Mouse (Mus musculus) left cerebral cortex, postnatal 36 days (tissue): ENCODE results near the gene Hist1h2ad. TPM values are rescaled to one million over a fixed set of nuclear protein-coding genes. Genes with fewer than 3 reads are reported as not detected.
"Not testable (repeated sequence)": the region's sequence is repeated elsewhere in the genome, so short reads cannot be mapped to it uniquely, and the experiment has no call there.

Source experiments
- DNase-seq, 2 experiments: peaks; one replicate each; pipeline ENCODE4 v3.0.0; 2021 to 2022; ENCODE audit warnings: low spot score in 2 of 2, mixed read lengths in 1 of 2
- intact Hi-C: fragments of 180-260 bp; cut with DNase I; formaldehyde crosslinking; loops from one replicate; pipeline ENCODE4 v1.15.1; 2025
- total RNA-seq, 2 experiments: library from RNA; stranded (reverse); gene quantifications; 2 replicates each; pipeline ENCODE4 v1.2.3; 2021

The Hist1h2ad gene
- total RNA-seq, 2 experiments from 2014 or later = 3.1 to 8.2 TPM

DNA sequence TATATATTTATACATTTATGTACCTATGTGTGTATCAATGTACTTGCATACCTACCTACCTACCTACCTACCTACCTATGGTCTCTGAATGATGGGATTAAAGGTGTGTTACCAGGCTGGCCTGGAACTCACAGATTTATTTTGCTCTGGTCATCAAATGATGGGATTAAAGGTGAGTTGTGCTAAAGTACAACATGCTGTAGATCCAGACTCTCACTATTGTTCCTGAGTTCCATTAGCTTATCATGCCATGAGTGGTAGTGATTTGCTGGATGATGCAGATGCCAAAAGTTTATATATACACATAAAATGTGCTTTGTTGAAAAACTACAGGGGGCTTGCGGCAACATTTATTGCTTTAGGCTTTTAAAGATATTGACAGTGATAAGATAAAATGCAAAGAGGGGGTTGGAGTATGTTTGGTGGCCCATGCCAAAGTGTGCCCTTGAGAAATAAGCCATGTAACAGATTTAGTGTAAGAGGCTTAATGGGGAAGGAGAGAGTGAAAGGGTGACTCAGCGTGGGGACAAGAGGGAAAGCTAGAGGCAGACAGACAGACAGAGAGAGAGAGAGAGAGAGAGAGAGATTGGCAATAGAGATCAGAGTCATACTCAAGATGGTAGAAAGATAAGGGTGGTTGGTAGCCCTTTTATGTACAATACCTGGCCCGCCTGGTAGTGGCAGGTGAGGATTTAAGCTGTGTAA lies 37.0 kb upstream of the Hist1h2ad start:
- no peak for DNase-seq
- intact Hi-C loops = loop anchor here (10.0 kb wide), 1 partner anchor 1822 kb away; the partner anchor contains the start of genes Hist1h2ai, Hist1h2bl and Hist1h3h

GRCm38 (mm10) chr13:23538249-23538648 lies 35.9 kb upstream of the Hist1h2ad start:
- intact Hi-C loops = loop anchor here (10.0 kb wide), 1 partner anchor 1823 kb away; the partner anchor contains the start of genes Hist1h2ai, Hist1h2bl and Hist1h3h

DNA sequence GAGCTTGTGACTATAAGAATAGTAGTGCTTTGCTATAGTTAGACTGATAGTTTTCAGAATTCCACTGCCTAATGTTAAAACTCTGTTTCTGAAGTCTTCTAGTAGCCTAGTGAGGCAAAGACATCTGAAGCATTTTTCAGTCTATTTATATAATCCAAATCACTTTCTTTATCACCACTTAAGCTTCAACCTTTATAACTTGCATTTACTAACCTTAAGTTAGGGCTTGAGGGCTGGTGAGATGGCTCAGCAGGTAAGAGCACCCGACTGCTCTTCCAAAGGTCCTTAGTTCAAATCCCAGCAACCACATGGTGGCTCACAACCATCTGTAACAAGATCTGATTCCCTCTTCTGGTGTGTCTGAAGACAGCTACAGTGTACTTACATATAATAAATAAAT lies 34.4 kb upstream of the Hist1h2ad start:
- intact Hi-C loops = loop anchor here (10.0 kb wide), 1 partner anchor 1825 kb away; the partner anchor contains the start of genes Hist1h2ai, Hist1h2bl and Hist1h3h
- DNase-seq = not testable (repeated sequence)

More at GRCm38 (mm10) chr13:23538249-23538648, 35.9 kb upstream of the Hist1h2ad start:
- DNase-seq = no peak

GRCm38 (mm10) chr13:23541497-23541896 lies 32.7 kb upstream of the Hist1h2ad start:
- intact Hi-C loops = no loop called here
- no peak for DNase-seq

- DNase-seq, intact Hi-C loops: not testable (repeated sequence)
Observed at GRCm38 (mm10) chr13:23542225-23542980, 31.8 kb upstream of the Hist1h2ad start.

DNA sequence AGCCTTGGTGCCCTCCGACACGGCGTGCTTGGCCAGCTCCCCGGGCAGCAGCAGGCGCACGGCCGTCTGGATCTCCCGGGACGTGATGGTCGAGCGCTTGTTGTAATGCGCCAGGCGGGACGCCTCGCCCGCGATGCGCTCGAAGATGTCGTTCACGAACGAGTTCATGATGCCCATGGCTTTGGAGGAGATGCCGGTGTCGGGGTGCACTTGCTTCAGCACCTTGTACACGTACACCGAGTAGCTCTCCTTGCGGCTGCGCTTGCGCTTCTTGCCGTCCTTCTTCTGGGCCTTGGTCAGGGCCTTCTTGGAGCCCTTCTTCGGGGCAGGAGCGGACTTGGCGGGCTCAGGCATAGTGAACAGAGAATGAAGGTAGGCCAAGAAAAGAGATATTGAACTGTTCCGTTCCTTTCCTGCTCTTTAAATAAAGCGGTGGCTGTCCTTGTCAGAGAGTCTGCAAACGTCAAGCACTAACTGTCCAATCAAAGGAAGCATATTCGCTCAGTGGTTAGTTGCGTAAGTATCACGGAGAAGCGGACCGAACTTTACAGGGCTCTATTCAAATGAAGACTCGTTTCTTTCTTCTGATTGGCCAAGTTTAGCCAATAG lies 31.1 kb upstream of the Hist1h2ad start, which contains the start of gene Hist1h2bh:
TSS of gene Hist1h2bh (minus strand) at position 394 of the 609 bp plus-strand sequence.
- intact Hi-C loops = not testable (repeated sequence)
- peak; percentile 68 to 71 for DNase-seq

DNA sequence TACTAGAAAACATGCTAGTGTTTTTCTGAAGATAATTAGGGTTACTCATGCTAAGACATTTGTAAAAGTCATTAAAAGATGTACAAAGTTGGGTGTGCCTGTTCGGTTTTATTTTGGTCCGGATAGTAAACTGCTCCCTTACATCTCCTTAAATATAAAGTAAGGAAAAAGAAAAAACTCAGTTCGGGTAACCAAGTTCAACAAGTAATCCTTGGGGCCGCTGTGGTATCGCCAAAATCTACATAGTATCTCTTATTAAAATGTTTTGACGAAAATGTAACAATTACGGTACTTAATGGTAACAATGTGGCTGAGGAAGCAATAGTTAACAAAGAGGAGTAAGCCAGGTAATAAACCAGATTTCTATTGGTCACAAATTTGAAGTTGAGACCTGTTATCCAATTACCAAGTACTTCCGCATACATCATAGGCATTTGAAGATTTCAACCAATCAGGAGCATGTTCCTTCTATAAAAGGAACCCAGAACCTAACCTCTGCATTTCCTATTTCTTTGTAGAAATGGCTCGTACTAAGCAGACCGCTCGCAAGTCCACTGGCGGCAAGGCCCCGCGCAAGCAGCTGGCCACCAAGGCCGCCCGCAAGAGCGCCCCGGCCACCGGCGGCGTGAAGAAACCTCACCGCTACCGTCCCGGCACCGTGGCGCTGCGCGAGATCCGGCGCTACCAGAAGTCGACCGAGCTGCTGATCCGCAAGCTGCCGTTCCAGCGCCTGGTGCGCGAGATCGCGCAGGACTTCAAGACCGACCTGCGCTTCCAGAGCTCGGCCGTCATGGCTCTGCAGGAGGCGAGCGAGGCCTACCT lies 30.0 kb upstream of the Hist1h2ad start, which contains the start of gene Hist1h3f:
TSS of gene Hist1h3f (plus strand) at position 88 of the 822 bp plus-strand sequence.
- peak; percentile 73 to 76 for DNase-seq
- intact Hi-C loops = no loop called here

GRCm38 (mm10) chr13:23544787-23545120 lies 29.4 kb upstream of the Hist1h2ad start:
- intact Hi-C loops = not testable (repeated sequence)
- DNase-seq = peak; percentile 27 to 28

- DNase-seq = no peak
- intact Hi-C loops = no loop called here
Observed at GRCm38 (mm10) chr13:23546694-23547093, 27.5 kb upstream of the Hist1h2ad start.

- DNase-seq = no peak
- intact Hi-C loops = no loop called here
Observed at GRCm38 (mm10) chr13:23550761-23551145, 23.4 kb upstream of the Hist1h2ad start.

GRCm38 (mm10) chr13:23551146-23551834 lies 22.9 kb upstream of the Hist1h2ad start, which contains the start of gene Hist1h4f:
Gene Hist1h4f, minus strand, starts transcription at chr13:23551648.
- peak; percentile 91 to 93 for DNase-seq
- intact Hi-C loops = not testable (repeated sequence)

DNA sequence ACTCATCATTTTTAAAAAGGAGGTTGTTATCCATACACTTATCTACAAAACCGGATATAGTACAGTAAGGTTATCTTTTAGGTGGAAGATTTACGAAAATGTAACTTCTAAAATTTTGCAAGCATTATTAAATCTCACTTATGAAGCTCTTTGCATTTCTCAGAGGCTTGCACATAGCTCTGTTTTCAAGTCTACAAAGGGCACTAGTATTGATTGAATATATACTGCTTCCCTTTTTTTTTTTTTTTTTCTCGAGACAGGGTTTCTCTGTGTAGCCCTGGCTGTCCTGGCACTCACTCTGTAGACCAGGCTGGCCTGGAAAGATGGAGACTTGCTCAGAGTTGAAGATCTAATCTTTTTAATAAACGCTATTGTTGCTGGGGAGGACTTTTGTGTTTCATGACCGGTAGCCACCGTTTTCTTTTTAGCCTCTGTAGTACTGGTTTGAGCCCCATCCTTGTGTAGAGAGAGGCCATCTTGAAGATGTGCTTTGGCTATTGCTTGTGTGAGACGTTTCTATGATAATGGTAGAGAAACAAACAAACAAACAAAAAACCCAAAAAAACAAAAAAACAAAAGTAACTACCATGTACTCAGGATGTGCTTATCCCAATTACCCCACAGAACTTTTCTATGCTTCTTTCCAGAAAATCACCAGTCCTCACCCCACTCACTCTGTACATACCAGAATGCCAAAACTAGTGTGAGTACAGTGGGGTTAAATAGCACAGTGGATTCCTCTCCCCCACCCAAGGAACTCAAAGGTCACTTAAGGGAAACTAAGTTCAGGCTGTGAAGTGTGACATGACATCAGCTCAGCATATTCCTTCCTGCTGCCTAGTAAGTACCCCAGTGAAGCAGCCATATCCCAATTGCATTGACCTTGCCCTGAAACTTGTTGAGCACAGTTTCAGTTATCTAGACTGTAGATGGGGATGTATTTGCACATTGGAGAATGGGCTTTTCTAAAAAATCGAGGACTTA lies 22.0 kb upstream of the Hist1h2ad start:
- intact Hi-C loops = no loop called here
- DNase-seq = no peak

DNA sequence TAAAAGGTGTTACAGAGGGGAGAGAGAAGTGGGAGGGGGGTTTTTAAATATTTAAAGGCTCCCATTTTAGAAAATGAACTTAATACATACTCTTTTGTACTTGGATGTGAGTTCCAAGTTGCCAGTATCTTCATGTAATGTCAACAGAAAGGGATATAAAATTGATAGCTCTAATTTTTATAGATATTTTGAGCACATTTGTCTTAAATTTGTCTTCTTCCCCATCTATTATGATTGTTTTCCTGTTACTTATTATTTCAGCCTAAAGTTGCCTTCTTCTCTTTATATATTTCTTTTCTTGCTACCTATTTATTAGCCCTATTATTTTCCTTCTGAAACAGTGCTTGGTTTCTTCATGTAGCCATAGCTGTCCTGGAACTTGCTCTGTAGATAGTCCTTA lies 21.2 kb upstream of the Hist1h2ad start, which contains the start of gene Hist1h1d:
TSS of gene Hist1h1d (plus strand) at position 301 of the 400 bp plus-strand sequence.
- no peak for DNase-seq
- intact Hi-C loops = no loop called here

GRCm38 (mm10) chr13:23554393-23554792 lies 19.8 kb upstream of the Hist1h2ad start:
- no peak for DNase-seq
- intact Hi-C loops = no loop called here

- intact Hi-C loops = no loop called here
Observed at GRCm38 (mm10) chr13:23554925-23555838, 19.0 kb upstream of the Hist1h2ad start.

GRCm38 (mm10) chr13:23555839-23556416 lies 18.3 kb upstream of the Hist1h2ad start:
- intact Hi-C loops = no loop called here

More at GRCm38 (mm10) chr13:23554925-23555838, 19.0 kb upstream of the Hist1h2ad start:
- DNase-seq = peak; percentile 80 to 81

More at GRCm38 (mm10) chr13:23555839-23556416, 18.3 kb upstream of the Hist1h2ad start:
- peak; percentile 69 to 70 for DNase-seq
